Mouse (Mus musculus): ENCODE measurements around the gene Ccdc51.
A peak's percentile ranks its signal among the peaks of the same experiment; 100 is the strongest.

The Ccdc51 gene

GRCm38 (mm10) chr9:109082124-109082800 is at the start of gene Ccdc51, which contains the start of gene Tma7:
Gene Ccdc51 (plus strand): TSS chr9:109082493.
Gene Tma7 (minus strand): TSS chr9:109082587.
- peak; percentile 90 to 93 for DNase-seq

- DNase-seq, result peak; percentile 69 to 77
These were observed 44.0 kb upstream of the Ccdc51 start, which contains the start of gene Shisa5 for GRCm38 (mm10) chr9:109038086-109038895. Gene Shisa5 (plus strand): TSS chr9:109038565.

GRCm38 (mm10) chr9:109038901-109039364 is 43.4 kb upstream of the Ccdc51 start:
- peak; percentile 69 to 77 for DNase-seq

GRCm38 (mm10) chr9:109039681-109040080 is 42.6 kb upstream of the Ccdc51 start:
- no peak for DNase-seq

- no peak for DNase-seq
These were observed 42.1 kb upstream of the Ccdc51 start for GRCm38 (mm10) chr9:109040216-109040615.

- no peak for DNase-seq
These were observed 41.4 kb upstream of the Ccdc51 start for GRCm38 (mm10) chr9:109040906-109041305.

- DNase-seq, result peak in 1 of 2 experiments; percentile 42
These were observed 40.9 kb upstream of the Ccdc51 start for GRCm38 (mm10) chr9:109041351-109041750.

GRCm38 (mm10) chr9:109046306-109046705 is 36.0 kb upstream of the Ccdc51 start:
- peak; percentile 60 to 62 for DNase-seq

GRCm38 (mm10) chr9:109049316-109049715 is 33.0 kb upstream of the Ccdc51 start:
- no peak for DNase-seq

- DNase-seq, result no peak
These were observed 32.2 kb upstream of the Ccdc51 start for GRCm38 (mm10) chr9:109049996-109050673.

GRCm38 (mm10) chr9:109050674-109050997 is 31.7 kb upstream of the Ccdc51 start:
- DNase-seq, result no peak

GRCm38 (mm10) chr9:109051011-109051501 is 31.2 kb upstream of the Ccdc51 start:
- DNase-seq, result no peak

GRCm38 (mm10) chr9:109051651-109052489 is 30.4 kb upstream of the Ccdc51 start:
- no peak for DNase-seq

- DNase-seq, result no peak
These were observed 29.6 kb upstream of the Ccdc51 start for GRCm38 (mm10) chr9:109052490-109053260.

GRCm38 (mm10) chr9:109053366-109053765 is 28.9 kb upstream of the Ccdc51 start:
- no peak for DNase-seq

- DNase-seq, result no peak
These were observed 28.4 kb upstream of the Ccdc51 start for GRCm38 (mm10) chr9:109053851-109054250.

- peak; percentile 56 to 67 for DNase-seq
These were observed 27.6 kb upstream of the Ccdc51 start for GRCm38 (mm10) chr9:109054712-109055111.

GRCm38 (mm10) chr9:109055271-109056030 is 26.8 kb upstream of the Ccdc51 start:
- DNase-seq, result no peak

GRCm38 (mm10) chr9:109056081-109056690 is 26.1 kb upstream of the Ccdc51 start:
- DNase-seq, result no peak

- no peak for DNase-seq
These were observed 25.4 kb upstream of the Ccdc51 start for GRCm38 (mm10) chr9:109056916-109057315.

Data from cerebellum, postnatal 10 days (tissue).